Comparison of ENCODE assay signal across 9 mouse cellular contexts in genomic region chrX:99049247-99049646, GRCm38 (mm10). TPM values are rescaled to one million over a fixed set of nuclear protein-coding genes. Genes with fewer than 3 reads are reported as not detected.
DNase-seq lines count a peak whose midpoint lies in the region; ATAC-seq and TF ChIP-seq lines count a peak whose summit lies in the region.
"Had no signal": no experiment of that assay in that cellular context is flagged by ENCODE, and none has a peak within 500 bp of the region (broad histone marks: within the 10 kb centered on the region; RNA-seq: fewer than 3 reads in every experiment).

No protein-coding gene starts in this region.

- peak overlapping the region; percentile 87; the same call in 1 of the 2 replicates for H3K27ac ChIP-seq in ES-Bruce4 (ENCODE audit: insufficient read depth, low read length)
- no peak overlapping the region for H3K27ac ChIP-seq in forebrain, postnatal 0 days (ENCODE audit: low read depth, low read length)
- H3K27ac ChIP-seq: embryonic facial prominence, embryonic 12.5 days had no signal

- WGBS in lung, adult 2 months: 52% methylated on average over 5 of the region's 5 CpGs
- 73% methylated on average over 5 of the region's 5 CpGs for WGBS in forebrain, postnatal 0 days

- peaks cover 4% of the 10 kb centered on the region for H3K4me1 ChIP-seq in ES-Bruce4 (ENCODE audit: control insufficient read depth, insufficient read depth, low read length)
- H3K4me1 ChIP-seq in lung, adult 2 months (ENCODE audit: control insufficient read depth, insufficient read depth, low read length): peaks cover 36% of the 10 kb centered on the region
- H3K4me1 ChIP-seq in forebrain, postnatal 0 days (ENCODE audit: insufficient read depth): no peaks in the 10 kb centered on the region

- TF ChIP-seq CTCF in ES-Bruce4 (IDR thresholded peaks at IDR 0.05; ENCODE audit: low read depth, low read length): no peak
- TF ChIP-seq CTCF in lung, adult 2 months (IDR thresholded peaks at IDR 0.05; ENCODE audit: insufficient read depth, low read length): peak; percentile 23; the same call in 1 of the 2 replicates
- TF ChIP-seq CTCF in forebrain, postnatal 0 days (IDR thresholded peaks at IDR 0.05; ENCODE audit: low read depth): no peak

- intact Hi-C loops in heart, postnatal 25 days (cut with DNase I): no loop called here

- H3K27me3 ChIP-seq in ES-Bruce4 (ENCODE audit: control insufficient read depth, insufficient read depth, low read length, poor library complexity, severe bottlenecking): no peaks in the 10 kb centered on the region
- no peaks in the 10 kb centered on the region for H3K27me3 ChIP-seq in forebrain, postnatal 0 days (ENCODE audit: insufficient read depth, low read length)

- DNase-seq in MEL-GATA-1-ER (ENCODE audit: extremely low read depth, low read depth): peak; percentile 60
- peak; percentile 48 for DNase-seq in heart, postnatal 25 days (ENCODE audit: low spot score)
- DNase-seq in lung, adult 2 months: no peak
- DNase-seq in right cerebral cortex, postnatal 4 days: no peak
- DNase-seq in forebrain, postnatal 0 days: no peak
- no peak for DNase-seq in gastrocnemius, postnatal 4 days (ENCODE audit: low spot score in 2 of 2)
- no peak for DNase-seq in spleen, adult 12 weeks (ENCODE audit: low spot score)

- H3K4me3 ChIP-seq in ES-Bruce4 (ENCODE audit: low read depth, low read length): no peak overlapping the region
- H3K4me3 ChIP-seq in lung, adult 2 months (replicated peaks; ENCODE audit: extremely low read depth, low read depth, low read length): no peak overlapping the region
- H3K4me3 ChIP-seq in forebrain, postnatal 0 days (ENCODE audit: low read depth, low read length): no peak overlapping the region
- H3K4me3 ChIP-seq: embryonic facial prominence, embryonic 12.5 days had no signal

- H3K9ac ChIP-seq in ES-Bruce4 (ENCODE audit: low read depth, poor library complexity, severe bottlenecking): no peak overlapping the region
- H3K9ac ChIP-seq in forebrain, postnatal 0 days: no peak overlapping the region
- H3K9ac ChIP-seq: embryonic facial prominence, embryonic 12.5 days had no signal

- TF ChIP-seq POLR2A in ES-Bruce4 (IDR thresholded peaks at IDR 0.05; ENCODE audit: insufficient read depth, low read length): no peak
- TF ChIP-seq POLR2A in lung, adult 2 months (IDR thresholded peaks at IDR 0.05; ENCODE audit: borderline replicate concordance, extremely low read depth, low read depth, low read length): 0 out of 2 replicates have a peak, but pooled peaks have one; percentile 5

- no peak for ATAC-seq in forebrain, postnatal 0 days

- no peak for TF ChIP-seq EP300 in ES-Bruce4 (IDR thresholded peaks at IDR 0.05; ENCODE audit: insufficient read depth, low read depth, low read length)

- H3K4me2 ChIP-seq in forebrain, postnatal 0 days (ENCODE audit: low read depth): no peak overlapping the region
- H3K4me2 ChIP-seq: embryonic facial prominence, embryonic 12.5 days had no signal

- H3K36me3 ChIP-seq in ES-Bruce4 (ENCODE audit: control insufficient read depth, insufficient read depth, low read length, poor library complexity, severe bottlenecking): no peaks in the 10 kb centered on the region
- H3K36me3 ChIP-seq in forebrain, postnatal 0 days (ENCODE audit: insufficient read depth): no peaks in the 10 kb centered on the region
- H3K36me3 ChIP-seq: embryonic facial prominence, embryonic 12.5 days had no signal

- no peaks in the 10 kb centered on the region for H3K9me3 ChIP-seq in ES-Bruce4 (replicated peaks; ENCODE audit: control insufficient read depth, insufficient read depth, low read length, poor library complexity, severe bottlenecking)
- H3K9me3 ChIP-seq in forebrain, postnatal 0 days (ENCODE audit: low read length): no peaks in the 10 kb centered on the region
- H3K9me3 ChIP-seq: embryonic facial prominence, embryonic 12.5 days had no signal

RNA-seq across cellular contexts. Expression of gene Stard8, which starts 46.2 kb away (rescaled TPM):
- 24.5 and 24.8 TPM in 2 replicates for polyA plus RNA-seq in ES-Bruce4 (2011; ENCODE audit: insufficient read depth, insufficient read length, low read depth, missing spikeins)
- total RNA-seq in heart, postnatal 25 days (2021): 10 to 100 TPM; 31.5 to 37.0 TPM
- polyA plus RNA-seq in lung, adult 2 months (2012; rRNA removed): 87.0 and 89.6 TPM in 2 replicates
- total RNA-seq in forebrain, postnatal 0 days (2014; rRNA removed): 6.3 and 6.7 TPM in 2 replicates
- 2.9 TPM in 2 replicates for polyA plus RNA-seq in forebrain, postnatal 0 days (2015; fragmentation: Nextera tagmentation; extraction: Ambion mirVana)
- 10 to 100 TPM; 46.7 to 47.7 TPM for total RNA-seq in gastrocnemius, postnatal 4 days (2021)

Comparison
In these comparisons a context has a peak if more than half of its experiments do, and no peak if none do; other contexts are left out.
1. DNase-seq: peak in MEL-GATA-1-ER (single experiment) and heart, postnatal 25 days (single experiment); none in lung, adult 2 months (single experiment), right cerebral cortex, postnatal 4 days (single experiment), forebrain, postnatal 0 days (single experiment), gastrocnemius, postnatal 4 days (0 of 2) and spleen, adult 12 weeks (single experiment).